Mouse (Mus musculus): Measurements from ENCODE around the gene Zfp341. TPM values are rescaled to one million over a fixed set of nuclear protein-coding genes. Genes with fewer than 3 reads are reported as not detected.

Gene Zfp341
- polyA plus RNA-seq, 1 experiment from 2014 or later: 0.74 TPM

- peaks cover 17% of the 10 kb centered on the region for H3K36me3 ChIP-seq (ENCODE audit: control insufficient read depth, insufficient read depth)
- peaks cover 4% of the 10 kb centered on the region for H3K9me3 ChIP-seq (replicated peaks; ENCODE audit: control insufficient read depth, low read length)
- no peaks in the 10 kb centered on the region for H3K27me3 ChIP-seq (ENCODE audit: control insufficient read depth, insufficient read depth, low read length)
- no peak overlapping the region for H3K9ac ChIP-seq (ENCODE audit: low read length)
- no peak for ATAC-seq (replicated peaks; ENCODE audit: extremely low read depth, insufficient read depth, low FRiP score)
- H3K4me1 ChIP-seq (ENCODE audit: control insufficient read depth, insufficient read depth, low read length): no peaks in the 10 kb centered on the region
- WGBS: 85% methylated on average over 4 of the region's 4 CpGs
- no peak overlapping the region for H3K27ac ChIP-seq (ENCODE audit: low read length)
- H3K4me2 ChIP-seq (ENCODE audit: low read depth, low read length): no peak overlapping the region
- no peak overlapping the region for H3K4me3 ChIP-seq (ENCODE audit: low read length)
Observed at GRCm38 (mm10) chr2:154639115-154639514, 26.0 kb downstream of the Zfp341 start.

GRCm38 (mm10) chr2:154641176-154641575, 28.1 kb downstream of the Zfp341 start:
- WGBS: 76% methylated on average over 8 of the region's 8 CpGs
- Histone ChIP-seq H3K27ac (ENCODE audit: low read length) (no peak overlapping the region), H3K36me3 (ENCODE audit: control insufficient read depth, insufficient read depth) (peaks cover 17% of the 10 kb centered on the region)

GRCm38 (mm10) chr2:154642005-154642459, 28.9 kb downstream of the Zfp341 start:
- ATAC-seq (replicated peaks; ENCODE audit: extremely low read depth, insufficient read depth, low FRiP score): no peak
- no peak overlapping the region for H3K4me2 ChIP-seq (ENCODE audit: low read depth, low read length)
- H3K27me3 ChIP-seq (ENCODE audit: control insufficient read depth, insufficient read depth, low read length): no peaks in the 10 kb centered on the region
- no peak overlapping the region for H3K27ac ChIP-seq (ENCODE audit: low read length)
- peaks cover 4% of the 10 kb centered on the region for H3K9me3 ChIP-seq (replicated peaks; ENCODE audit: control insufficient read depth, low read length)
- no peaks in the 10 kb centered on the region for H3K4me1 ChIP-seq (ENCODE audit: control insufficient read depth, insufficient read depth, low read length)
- no peak overlapping the region for H3K9ac ChIP-seq (ENCODE audit: low read length)
- H3K4me3 ChIP-seq (ENCODE audit: low read length): no peak overlapping the region
- WGBS: 91% methylated on average over 9 of the region's 9 CpGs
- peaks cover 17% of the 10 kb centered on the region for H3K36me3 ChIP-seq (ENCODE audit: control insufficient read depth, insufficient read depth)

More at GRCm38 (mm10) chr2:154641176-154641575, 28.1 kb downstream of the Zfp341 start:
- Histone ChIP-seq H3K9me3 (replicated peaks; ENCODE audit: control insufficient read depth, low read length) (peaks cover 4% of the 10 kb centered on the region), H3K9ac (ENCODE audit: low read length) (no peak overlapping the region), H3K4me2 (ENCODE audit: low read depth, low read length) (no peak overlapping the region), H3K4me3 (ENCODE audit: low read length) (no peak overlapping the region), H3K27me3 (ENCODE audit: control insufficient read depth, insufficient read depth, low read length) (no peaks in the 10 kb centered on the region), H3K4me1 (ENCODE audit: control insufficient read depth, insufficient read depth, low read length) (no peaks in the 10 kb centered on the region)
- ATAC-seq (replicated peaks; ENCODE audit: extremely low read depth, insufficient read depth, low FRiP score): no peak

- Histone ChIP-seq H3K4me1 (ENCODE audit: control insufficient read depth, insufficient read depth, low read length) (no peaks in the 10 kb centered on the region), H3K9me3 (replicated peaks; ENCODE audit: control insufficient read depth, low read length) (peaks cover 4% of the 10 kb centered on the region), H3K27me3 (ENCODE audit: control insufficient read depth, insufficient read depth, low read length) (no peaks in the 10 kb centered on the region), H3K4me3 (ENCODE audit: low read length) (no peak overlapping the region), H3K4me2 (ENCODE audit: low read depth, low read length) (no peak overlapping the region), H3K9ac (ENCODE audit: low read length) (no peak overlapping the region), H3K36me3 (ENCODE audit: control insufficient read depth, insufficient read depth) (peaks cover 14% of the 10 kb centered on the region), H3K27ac (ENCODE audit: low read length) (no peak overlapping the region)
- ATAC-seq (replicated peaks; ENCODE audit: extremely low read depth, insufficient read depth, low FRiP score): no peak
- 60% methylated on average over 6 of the region's 6 CpGs for WGBS
Observed at GRCm38 (mm10) chr2:154642712-154643385, 29.8 kb downstream of the Zfp341 start.

DNA sequence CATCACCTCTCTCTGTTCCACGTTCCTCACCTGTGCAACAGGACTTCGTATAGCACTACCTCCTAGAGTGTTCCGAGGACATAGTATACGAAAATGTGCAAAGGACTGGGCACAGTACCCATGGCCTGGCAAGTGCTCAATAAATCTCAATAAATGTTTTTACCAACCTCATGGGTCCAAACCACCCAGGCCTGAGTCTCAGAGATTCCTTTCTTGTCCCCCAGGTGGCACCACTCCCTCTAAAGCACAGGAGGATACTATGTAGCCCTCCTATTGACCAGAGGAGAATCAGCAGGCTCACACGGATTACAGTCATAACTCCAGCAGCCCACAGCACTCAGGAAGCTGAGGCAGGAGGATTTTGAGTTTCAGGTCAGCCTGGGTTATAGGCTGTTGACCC, 33.5 kb downstream of the Zfp341 start:
- no peak for ATAC-seq (replicated peaks; ENCODE audit: extremely low read depth, insufficient read depth, low FRiP score)
- Histone ChIP-seq H3K4me1 (ENCODE audit: control insufficient read depth, insufficient read depth, low read length) (no peaks in the 10 kb centered on the region), H3K9me3 (replicated peaks; ENCODE audit: control insufficient read depth, low read length) (no peaks in the 10 kb centered on the region), H3K9ac (ENCODE audit: low read length) (no peak overlapping the region), H3K4me2 (ENCODE audit: low read depth, low read length) (no peak overlapping the region), H3K27ac (ENCODE audit: low read length) (no peak overlapping the region), H3K36me3 (ENCODE audit: control insufficient read depth, insufficient read depth) (0 out of 2 replicates have a peak, but pooled peaks cover 3% of the 10 kb centered on the region), H3K4me3 (ENCODE audit: low read length) (no peak overlapping the region), H3K27me3 (ENCODE audit: control insufficient read depth, insufficient read depth, low read length) (no peaks in the 10 kb centered on the region)
- WGBS: 77% methylated on average over 5 of the region's 5 CpGs

GRCm38 (mm10) chr2:154648086-154648485, 35.0 kb downstream of the Zfp341 start:
- Histone ChIP-seq H3K9me3 (replicated peaks; ENCODE audit: control insufficient read depth, low read length) (no peaks in the 10 kb centered on the region), H3K4me1 (ENCODE audit: control insufficient read depth, insufficient read depth, low read length) (no peaks in the 10 kb centered on the region), H3K9ac (ENCODE audit: low read length) (no peak overlapping the region), H3K36me3 (ENCODE audit: control insufficient read depth, insufficient read depth) (0 out of 2 replicates have a peak, but pooled peaks cover 3% of the 10 kb centered on the region), H3K4me3 (ENCODE audit: low read length) (no peak overlapping the region), H3K27ac (ENCODE audit: low read length) (no peak overlapping the region), H3K27me3 (ENCODE audit: control insufficient read depth, insufficient read depth, low read length) (no peaks in the 10 kb centered on the region), H3K4me2 (ENCODE audit: low read depth, low read length) (no peak overlapping the region)
- ATAC-seq (replicated peaks; ENCODE audit: extremely low read depth, insufficient read depth, low FRiP score): no peak
- WGBS: 31% methylated on average over 3 of the region's 3 CpGs

DNA sequence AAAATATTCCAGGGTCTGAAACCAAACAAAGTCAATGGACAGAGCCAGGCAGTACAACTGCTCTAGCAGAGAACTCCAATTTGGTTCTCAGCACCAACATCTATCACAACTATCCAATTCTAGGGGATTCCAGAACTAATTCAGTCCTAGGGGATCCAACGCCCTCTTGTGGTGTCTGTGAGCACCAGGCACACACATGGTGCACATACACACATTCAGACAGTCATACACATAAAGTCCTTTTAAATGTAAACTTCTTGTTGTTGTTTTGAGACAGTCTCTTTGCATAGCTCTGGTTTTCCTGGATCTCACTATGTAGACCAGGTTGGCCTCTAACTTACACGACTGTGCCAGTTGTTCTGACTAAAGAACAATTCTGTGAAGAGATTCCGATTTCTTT, 37.3 kb downstream of the Zfp341 start:
- Histone ChIP-seq H3K36me3 (ENCODE audit: control insufficient read depth, insufficient read depth) (0 out of 2 replicates have a peak, but pooled peaks cover 3% of the 10 kb centered on the region), H3K9me3 (replicated peaks; ENCODE audit: control insufficient read depth, low read length) (no peaks in the 10 kb centered on the region), H3K4me2 (ENCODE audit: low read depth, low read length) (no peak overlapping the region), H3K9ac (ENCODE audit: low read length) (no peak overlapping the region), H3K4me1 (ENCODE audit: control insufficient read depth, insufficient read depth, low read length) (no peaks in the 10 kb centered on the region), H3K27me3 (ENCODE audit: control insufficient read depth, insufficient read depth, low read length) (no peaks in the 10 kb centered on the region), H3K4me3 (ENCODE audit: low read length) (no peak overlapping the region), H3K27ac (ENCODE audit: low read length) (no peak overlapping the region)
- WGBS: 75% methylated on average over 3 of the region's 3 CpGs
- no peak for ATAC-seq (replicated peaks; ENCODE audit: extremely low read depth, insufficient read depth, low FRiP score)

DNA sequence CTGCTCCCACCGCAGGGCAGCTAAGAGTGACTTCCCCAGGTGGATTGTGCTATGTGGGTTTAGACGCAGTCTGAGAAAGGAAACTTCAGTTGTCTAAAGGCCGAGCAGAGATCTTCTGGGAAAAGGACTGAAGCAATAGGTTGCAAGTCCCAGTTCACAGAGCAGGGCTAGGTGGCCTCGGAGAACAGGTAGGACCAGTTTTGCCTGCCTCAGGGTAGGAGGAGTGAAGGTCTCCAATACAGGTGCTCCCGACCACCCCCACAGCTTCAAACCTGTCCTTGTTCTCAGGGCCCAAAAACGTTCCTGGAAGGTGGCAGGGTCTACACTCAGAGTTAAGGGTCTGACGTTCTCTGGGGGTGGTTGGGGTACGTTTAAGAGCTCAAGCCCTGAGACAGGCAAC, 38.3 kb downstream of the Zfp341 start, which contains the start of gene Chmp4b:
TSS of gene Chmp4b (plus strand) at position 343 of the 400 bp plus-strand sequence.
- no peaks in the 10 kb centered on the region for H3K36me3 ChIP-seq (ENCODE audit: control insufficient read depth, insufficient read depth)
- H3K9me3 ChIP-seq (replicated peaks; ENCODE audit: control insufficient read depth, low read length): no peaks in the 10 kb centered on the region
- H3K4me1 ChIP-seq (ENCODE audit: control insufficient read depth, insufficient read depth, low read length): peaks cover 2% of the 10 kb centered on the region; the same call in 1 of the 2 replicates
- 51% methylated on average over 8 of the region's 8 CpGs for WGBS
- no peak within 1 kb of the TSS for H3K4me3 ChIP-seq (ENCODE audit: low read length)
- no peaks in the 10 kb centered on the region for H3K27me3 ChIP-seq (ENCODE audit: control insufficient read depth, insufficient read depth, low read length)
- no peak for ATAC-seq (replicated peaks; ENCODE audit: extremely low read depth, insufficient read depth, low FRiP score)
- no peak within 1 kb of the TSS for H3K27ac ChIP-seq (ENCODE audit: low read length)
- H3K4me2 ChIP-seq (ENCODE audit: low read depth, low read length): no peak within 1 kb of the TSS
- no peak within 1 kb of the TSS for H3K9ac ChIP-seq (ENCODE audit: low read length)

- no peak for ATAC-seq (replicated peaks; ENCODE audit: extremely low read depth, insufficient read depth, low FRiP score)
- Histone ChIP-seq H3K4me3 (ENCODE audit: low read length) (no peak overlapping the region), H3K9me3 (replicated peaks; ENCODE audit: control insufficient read depth, low read length) (no peaks in the 10 kb centered on the region), H3K27me3 (ENCODE audit: control insufficient read depth, insufficient read depth, low read length) (no peaks in the 10 kb centered on the region), H3K4me1 (ENCODE audit: control insufficient read depth, insufficient read depth, low read length) (peaks cover 20% of the 10 kb centered on the region), H3K27ac (ENCODE audit: low read length) (no peak overlapping the region), H3K4me2 (ENCODE audit: low read depth, low read length) (no peak overlapping the region), H3K9ac (ENCODE audit: low read length) (no peak overlapping the region), H3K36me3 (ENCODE audit: control insufficient read depth, insufficient read depth) (no peaks in the 10 kb centered on the region)
- 90% methylated on average over 12 of the region's 12 CpGs for WGBS
Observed at GRCm38 (mm10) chr2:154654976-154655375, 41.9 kb downstream of the Zfp341 start.
